Mouse (Mus musculus) cerebellum, postnatal 25 days (tissue): ENCODE results near the gene Usp12.

Experiments used
- DNase-seq, 2 experiments: peaks; one replicate each; pipeline ENCODE4 v3.0.0; 2021; ENCODE audit warnings: mixed read lengths in 2 of 2

The Usp12 gene

DNA sequence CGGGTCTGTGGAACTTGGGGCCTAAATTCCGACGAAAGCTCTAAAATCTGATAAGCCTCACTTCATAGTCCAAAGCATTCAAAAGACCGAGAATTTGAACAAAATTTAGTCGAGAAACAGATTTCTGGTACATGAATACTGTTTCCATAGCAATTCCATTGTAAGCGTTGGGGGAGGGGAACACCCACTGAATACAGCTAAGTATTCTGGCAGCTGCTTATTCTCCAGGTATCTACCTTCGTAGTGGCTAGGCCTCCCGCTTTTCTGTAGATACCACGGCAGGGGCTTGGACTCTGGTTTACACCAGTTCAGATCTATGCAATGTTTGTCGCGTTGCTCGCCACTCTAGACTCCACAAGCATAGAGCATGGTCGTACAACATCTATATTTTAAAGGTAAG, 922 bp upstream of the Usp12 start:
- DNase-seq: no peak

DNA sequence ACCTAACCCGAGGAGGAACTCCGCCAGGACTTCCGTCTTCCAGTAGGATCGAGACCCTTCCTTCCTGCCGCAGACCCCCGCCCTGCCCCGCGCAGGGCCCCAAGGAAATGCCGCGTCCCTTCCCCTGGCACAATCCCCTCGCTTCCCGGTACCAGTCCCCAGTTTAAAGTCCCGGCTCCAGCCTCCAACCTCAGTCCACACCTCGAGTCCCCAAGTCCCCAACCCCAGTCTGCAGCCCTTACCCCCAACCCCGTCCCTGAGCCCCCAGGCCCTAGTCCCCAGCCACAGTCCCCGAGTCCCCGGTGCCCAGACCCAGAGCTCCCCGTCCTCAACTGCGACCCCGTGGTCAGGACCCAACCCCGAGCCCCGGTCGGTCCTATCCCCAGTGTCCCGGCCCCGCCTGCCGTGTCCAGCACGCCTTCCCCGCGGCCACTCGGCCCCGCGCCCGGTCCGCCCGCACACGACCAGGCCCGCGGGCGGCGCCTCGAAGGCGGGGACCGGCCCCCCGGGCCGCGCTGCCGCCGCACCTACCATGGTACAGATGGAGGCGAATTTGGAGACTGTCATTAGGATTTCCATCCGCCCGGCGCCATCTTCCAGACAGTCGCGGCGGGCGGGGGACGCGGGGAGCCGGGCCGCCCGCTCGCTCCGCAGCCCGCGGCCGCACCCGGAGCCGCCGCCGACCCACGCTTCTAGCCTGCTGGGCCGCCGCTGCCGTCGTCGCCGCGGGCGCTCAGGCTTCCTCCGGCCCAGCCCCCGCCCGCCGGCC, 538 bp downstream of the Usp12 start:
- DNase-seq: no peak

DNA sequence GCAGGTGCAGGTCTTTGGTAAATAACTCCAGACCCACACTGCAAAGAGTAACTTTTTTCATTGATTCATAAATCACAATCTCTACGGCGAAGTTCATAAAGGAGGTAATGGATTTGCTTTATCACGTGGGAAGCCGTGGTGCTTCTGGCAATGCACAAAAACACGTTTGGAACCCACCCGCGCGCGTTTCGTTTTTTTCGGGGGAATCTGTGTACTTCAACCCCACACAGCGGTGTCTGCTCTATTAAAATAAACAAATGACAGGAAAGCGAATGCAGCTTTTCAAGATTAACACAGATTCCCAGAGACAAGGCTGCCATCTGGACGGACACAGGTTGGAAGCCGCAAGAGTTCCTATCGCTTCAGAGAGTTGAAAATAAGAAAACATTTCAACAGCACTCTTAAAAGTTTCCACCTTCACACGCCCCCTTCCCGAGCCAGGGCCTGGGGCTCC, 1.1 kb downstream of the Usp12 start:
- DNase-seq: peak in 1 of 2 experiments; percentile 34

DNA sequence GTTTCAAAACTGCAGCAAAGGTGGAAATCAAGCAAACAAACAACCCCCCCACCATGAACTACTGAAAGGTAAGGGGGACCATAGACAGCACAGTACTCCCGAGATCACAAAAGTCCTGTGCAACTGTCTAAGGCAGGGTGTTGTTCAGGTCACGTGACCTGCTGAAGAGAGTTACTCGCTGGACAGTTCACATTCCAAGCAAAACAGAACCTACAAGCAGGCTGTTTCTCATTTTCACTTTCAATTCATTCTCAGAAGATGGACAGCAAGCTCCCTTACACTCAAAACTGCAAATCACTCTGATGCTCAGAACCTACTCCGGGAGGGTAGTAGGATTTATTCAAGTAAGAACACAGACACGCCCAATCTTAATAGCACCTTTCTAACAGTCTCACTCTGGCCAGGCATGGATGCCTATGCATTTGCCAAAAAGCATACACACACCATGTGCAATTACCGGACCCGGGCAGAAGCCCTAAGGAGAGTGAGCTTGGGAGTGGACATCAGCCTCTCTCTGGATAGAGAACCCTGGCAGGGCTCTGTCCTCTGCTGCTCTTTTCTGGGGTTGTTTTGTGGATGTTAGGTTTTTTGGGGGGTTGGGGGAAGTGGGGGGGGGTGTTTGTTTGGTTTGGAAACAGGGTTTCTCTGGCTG, 2.5 kb downstream of the Usp12 start:
- DNase-seq: no peak

GRCm38 (mm10) chr5:146790944-146791343, 3.9 kb downstream of the Usp12 start:
- DNase-seq: peak; percentile 77 to 86

- peak in 1 of 2 experiments; percentile 8 for DNase-seq
Measured at GRCm38 (mm10) chr5:146789413-146789812, 5.4 kb downstream of the Usp12 start.

DNA sequence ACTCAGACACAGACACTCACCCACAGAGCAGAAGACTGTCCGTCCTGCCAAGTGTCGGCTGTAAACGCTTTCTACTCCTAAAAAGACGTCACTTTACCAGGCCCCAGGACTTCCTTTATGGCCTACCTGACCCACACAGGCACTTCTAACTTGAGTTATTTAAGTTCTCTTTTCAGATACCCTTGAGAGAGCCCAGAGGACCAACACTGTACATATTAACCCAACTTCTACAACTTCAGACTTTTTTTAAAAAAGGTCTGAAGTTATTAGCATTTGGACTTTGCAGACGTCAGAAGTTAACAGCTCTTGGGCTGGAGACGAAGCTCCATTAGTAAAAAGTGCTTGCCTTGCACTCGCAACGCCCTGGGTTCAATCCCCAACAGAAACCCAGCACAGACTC, 8.7 kb downstream of the Usp12 start:
- no peak for DNase-seq

- no peak for DNase-seq
Measured at GRCm38 (mm10) chr5:146783891-146784290, 10.9 kb downstream of the Usp12 start.

DNA sequence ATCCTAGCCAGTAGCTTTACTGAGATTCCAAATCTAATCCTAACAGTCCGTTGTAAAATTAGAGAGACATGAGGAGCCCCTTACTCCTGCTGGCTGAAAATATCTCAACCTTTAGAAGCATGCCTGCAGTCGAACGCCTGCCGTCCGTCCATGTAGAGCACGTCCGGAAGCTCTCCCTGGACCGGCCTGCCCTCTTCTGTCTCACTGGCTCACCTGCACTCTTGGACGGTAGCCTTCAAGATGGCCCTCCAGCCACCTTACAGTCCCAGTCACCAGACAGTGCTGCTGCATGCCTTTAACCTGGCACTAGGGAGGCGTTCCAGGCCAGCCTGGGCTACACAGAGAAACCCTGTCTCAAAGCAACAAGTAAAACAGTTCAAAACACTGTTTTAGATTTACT, 11.5 kb downstream of the Usp12 start:
- peak; percentile 37 to 63 for DNase-seq

DNA sequence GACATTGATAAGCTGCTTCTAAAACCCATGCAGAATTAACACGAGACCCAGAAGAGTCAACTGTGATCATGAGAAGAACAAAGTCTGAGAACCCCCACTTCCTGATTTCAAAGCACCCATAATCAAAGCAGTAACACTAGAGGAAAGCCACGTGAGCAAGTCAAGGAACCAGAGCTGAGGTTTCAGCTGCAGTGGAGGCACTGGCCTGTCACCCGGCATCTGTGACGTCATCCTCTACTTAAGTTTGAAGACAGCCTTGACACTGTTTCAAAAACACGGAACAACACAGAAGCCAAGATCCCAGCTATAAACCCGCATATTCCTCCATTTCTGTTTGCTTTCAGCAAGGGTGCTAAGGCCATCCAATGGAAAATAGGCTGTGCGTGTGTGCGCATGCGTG, 13.1 kb downstream of the Usp12 start:
- DNase-seq: no peak

DNA sequence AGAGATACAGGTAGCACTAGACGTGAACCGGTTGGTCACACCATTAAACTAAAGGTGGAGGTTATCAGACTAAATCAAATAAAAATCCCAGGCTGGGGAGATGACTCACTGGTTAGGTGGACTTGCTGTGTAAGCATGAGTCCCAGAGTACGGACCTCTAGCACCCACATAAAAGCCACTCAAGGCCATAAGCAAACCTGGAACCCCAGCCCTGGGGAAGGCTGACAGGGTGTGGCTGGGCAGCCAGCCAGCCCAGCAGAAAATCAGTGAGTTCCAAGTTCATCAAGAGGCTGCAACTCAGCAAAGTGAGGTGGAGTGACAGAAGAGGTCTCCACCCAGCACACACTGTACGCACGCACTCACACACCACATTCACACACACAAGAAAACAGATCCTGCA, 14.9 kb downstream of the Usp12 start:
- DNase-seq: no peak

DNA sequence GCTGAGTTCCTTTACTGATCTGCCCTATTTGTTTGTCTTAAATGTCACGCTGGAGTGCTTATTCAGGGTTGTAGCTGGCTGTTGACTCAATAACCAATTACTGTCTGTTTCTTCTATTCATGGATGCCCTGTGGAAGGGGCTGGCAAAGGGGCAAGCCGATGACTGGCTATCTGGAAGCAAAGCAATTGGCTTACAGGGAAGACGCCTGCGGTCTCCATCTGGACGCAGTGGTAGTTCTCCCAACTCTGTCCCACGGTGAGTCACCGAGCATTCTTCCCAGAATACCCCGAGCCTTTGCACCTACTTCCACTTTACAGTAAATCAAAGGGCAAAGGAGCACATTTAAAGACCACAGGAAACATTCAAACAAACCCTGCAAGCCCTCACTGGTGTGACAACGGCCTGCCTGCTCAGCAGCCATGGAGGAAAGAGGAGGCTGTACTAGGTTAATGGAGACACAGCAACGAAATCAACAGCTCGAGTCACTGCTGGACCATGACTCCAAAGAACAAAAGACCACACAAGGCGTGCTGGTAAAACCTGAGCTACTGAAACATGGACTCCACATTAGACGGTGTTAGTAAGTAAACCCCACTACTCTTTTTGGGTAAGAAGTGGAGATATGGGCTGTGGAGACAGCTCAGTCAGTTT, 17.7 kb downstream of the Usp12 start:
- DNase-seq: peak; percentile 85 to 92

DNA sequence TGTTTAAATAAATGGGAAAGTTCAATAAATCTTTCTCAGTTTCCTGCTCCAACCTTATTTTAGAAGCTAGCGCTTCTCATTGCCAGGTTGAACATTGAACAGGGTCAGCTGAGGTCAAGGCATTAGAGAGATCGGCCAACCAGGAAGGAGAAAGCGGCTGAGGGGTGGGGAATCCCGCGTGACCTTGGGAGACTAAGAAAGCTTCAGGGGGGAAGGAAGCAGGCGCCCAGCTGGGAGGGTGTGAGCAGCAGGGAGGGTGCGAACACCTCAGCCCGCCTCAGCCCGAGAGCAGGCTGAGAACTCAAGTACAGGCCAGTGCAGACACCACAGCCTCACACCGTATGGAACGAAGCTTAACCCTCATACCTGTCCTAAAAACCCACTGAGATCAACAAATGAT, 22.8 kb downstream of the Usp12 start:
- no peak for DNase-seq

DNA sequence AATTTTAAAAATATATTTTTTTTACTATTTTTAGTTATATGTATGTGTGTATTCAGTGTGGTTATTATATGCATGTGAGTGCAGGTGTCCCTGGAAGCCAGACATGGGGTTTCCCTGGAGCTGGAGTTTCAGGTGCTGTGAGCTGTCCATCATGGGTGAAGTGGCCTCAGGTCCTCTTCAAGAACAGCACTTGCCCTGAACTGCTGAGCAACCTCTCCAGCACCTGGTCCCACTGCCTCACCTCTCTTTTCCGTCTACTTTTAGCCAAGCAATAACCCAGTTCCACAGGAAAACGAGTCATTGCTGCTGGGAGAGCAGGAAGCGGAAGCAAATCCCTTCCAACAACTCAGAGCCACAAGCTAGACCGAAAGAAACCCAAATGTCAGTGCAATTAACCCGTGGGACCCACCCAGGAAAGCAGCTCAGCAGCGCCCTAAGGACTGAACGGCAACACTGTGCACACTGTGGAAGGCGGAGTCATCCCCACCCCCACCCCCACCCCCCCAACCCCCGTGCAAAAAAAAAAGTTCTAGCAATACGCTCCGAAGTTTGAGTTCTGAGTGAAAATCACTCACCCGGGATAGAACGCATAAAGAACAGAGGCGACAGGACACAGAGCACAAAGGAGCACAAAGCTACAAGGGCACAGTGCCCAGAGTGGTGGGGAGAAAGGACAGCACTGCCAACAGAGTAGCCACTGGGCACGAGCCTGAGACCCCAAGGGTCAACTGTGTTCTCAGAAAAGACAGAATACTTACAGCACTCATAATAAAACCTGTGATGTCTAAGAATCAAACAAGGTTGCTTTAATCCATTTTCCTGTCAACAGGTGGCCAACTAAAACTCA, 24.6 kb downstream of the Usp12 start:
- DNase-seq: no peak

DNA sequence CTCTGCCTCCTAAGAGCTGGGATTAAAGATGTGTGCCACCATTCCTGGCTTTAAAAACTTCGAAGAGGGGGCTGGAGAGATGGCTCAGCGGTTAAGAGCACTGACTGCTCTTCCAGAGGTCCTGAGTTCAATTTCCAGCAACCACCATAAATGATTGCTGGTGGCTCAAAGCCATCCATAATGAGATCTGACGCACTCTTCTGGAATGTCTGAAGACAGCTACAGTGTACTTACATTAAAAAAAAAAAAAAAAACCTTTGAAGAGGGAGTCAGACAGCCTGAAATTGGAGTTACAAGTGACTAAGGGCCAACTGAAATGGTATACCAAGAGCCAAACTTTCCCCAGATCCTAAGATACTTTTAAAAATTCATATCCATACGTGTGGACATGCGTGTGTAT, 29.0 kb downstream of the Usp12 start:
- DNase-seq: no peak

- DNase-seq: no peak
Measured at GRCm38 (mm10) chr5:146759159-146759558, 35.6 kb downstream of the Usp12 start.

DNA sequence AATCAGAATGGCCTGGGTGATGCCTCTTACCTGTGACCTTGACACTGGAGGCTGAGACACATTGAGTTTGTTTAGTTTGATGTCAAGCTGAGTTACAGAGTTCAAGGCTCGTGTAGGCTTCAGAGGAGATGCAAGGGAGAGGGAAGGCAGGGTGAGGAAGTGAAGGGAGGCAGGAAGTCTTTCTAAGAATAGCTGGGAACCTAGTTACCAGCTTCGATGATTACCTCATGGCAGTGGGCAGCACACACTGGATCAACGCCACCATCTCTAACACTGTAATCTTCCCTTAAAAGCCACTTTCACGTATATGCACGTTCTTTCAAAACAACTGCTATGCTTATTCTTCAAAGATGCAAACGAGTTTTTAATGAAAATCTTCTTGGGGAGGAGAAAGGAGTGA, 36.9 kb downstream of the Usp12 start:
- DNase-seq: no peak

DNA sequence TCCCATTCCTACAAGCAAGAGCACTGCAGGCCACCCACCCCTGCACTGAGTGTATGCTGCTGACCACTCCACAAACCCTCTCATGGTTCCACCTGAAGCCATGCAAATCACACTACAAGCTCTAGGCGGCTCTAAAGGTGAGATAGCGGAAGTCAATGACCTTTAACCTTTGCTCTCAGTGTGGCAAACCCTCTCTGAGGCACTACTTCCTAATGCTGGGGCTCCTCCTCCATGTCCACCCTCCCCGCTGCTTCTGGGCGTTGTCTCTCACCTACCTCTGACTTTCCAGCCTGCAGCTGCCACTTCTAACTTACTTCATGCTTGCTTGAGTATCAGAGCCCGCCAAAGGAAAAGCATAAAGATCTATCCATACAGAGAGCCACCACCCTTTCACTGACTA, 37.5 kb downstream of the Usp12 start:
- no peak for DNase-seq

DNA sequence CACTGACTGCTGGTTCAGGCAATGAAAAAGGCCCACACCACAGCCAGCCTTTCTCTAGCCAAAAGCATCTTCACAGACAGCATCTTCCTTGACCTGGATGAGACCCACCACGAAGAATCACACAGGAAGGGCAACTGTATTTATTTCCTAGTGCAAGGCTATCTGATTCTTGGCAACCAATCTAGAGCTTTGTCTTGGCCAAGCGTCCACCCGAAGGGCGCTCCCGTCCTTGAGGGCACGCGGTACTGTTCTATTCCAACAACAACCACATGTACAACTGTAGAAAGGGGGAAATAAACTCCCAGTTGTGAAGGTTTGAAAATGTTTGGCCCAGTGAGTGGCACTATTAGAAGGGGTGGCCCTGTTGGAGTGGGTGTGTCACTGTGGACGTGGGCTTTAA, 41.6 kb downstream of the Usp12 start:
- DNase-seq: no peak

DNA sequence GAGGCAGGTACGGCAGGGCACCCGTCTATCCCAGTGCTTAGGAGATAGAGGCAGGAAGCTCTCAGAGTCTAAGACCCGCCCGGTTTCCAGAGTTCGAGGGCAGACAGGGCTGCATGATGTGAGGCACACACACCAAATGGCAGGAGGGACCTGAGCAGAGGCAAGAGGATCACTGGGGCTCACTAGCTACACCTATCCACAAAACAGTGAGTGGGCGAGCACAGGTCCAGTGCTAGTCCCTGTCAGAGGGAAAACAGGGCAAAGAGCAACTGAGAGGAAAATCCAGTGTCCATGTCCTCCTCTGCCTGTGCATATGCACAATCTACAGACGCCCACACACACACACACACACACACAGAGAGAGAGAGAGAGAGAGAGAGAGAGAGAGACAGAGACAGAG, 43.8 kb downstream of the Usp12 start:
- no peak for DNase-seq

DNA sequence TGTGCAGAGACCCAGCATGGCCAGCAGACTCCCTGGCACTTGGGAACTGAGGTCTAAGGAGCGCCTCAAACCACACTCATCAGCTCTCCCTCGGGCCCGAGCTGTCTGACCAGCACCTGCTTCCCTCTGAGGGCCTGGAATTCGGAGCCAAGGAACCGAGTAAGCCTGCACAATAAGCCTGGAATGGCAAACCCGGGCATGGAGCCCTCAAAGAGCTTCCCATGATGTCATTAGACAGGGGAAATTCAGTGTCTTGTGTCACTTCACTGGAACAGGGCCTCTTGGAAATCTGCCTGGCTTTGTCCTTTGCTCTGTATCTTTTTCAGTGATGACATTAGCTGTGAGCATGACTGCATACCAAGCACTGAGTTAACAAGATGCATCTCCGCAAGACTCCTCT, 44.5 kb downstream of the Usp12 start:
- peak; percentile 60 to 69 for DNase-seq

- DNase-seq: no peak
Measured at GRCm38 (mm10) chr5:146749857-146750256, 44.9 kb downstream of the Usp12 start.

DNA sequence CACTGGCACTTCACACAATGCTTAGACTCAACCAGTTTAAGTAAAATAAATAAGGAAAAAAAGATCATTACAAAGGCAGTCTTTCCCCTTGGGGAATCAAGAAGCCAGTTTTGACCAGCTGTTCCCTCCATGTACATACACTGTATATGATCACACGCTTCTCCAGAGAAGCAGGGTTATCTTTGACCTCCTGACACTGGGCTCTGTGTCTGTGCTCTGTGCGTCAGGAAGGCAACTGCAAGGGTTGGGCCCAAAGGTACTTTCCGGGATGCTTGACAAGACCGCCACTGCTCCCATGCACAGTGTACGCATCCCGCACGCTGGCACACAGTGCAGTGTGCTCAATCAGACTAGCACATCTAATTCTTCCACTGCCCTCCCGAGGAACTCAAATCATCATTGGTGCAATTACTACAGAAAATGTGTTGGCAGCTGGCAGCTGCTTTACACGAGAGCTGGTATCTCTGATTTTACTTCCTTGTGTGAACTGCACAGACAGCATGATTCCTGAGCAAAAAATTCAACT, 57.8 kb downstream of the Usp12 start:
- no peak for DNase-seq
